Mouse (Mus musculus): ENCODE data around the gene Spag5.

GRCm38 (mm10) chr11:78260489-78261258 is 40.7 kb upstream of the Spag5 start:
- TF ChIP-seq NANOG (IDR thresholded peaks at IDR 0.05; ENCODE audit: borderline replicate concordance, low read length) (no peak), CTCF (conservative IDR thresholded peaks at IDR 0.05; ENCODE audit: low read length) (no peak), POU5F1 (IDR thresholded peaks at IDR 0.05; ENCODE audit: borderline replicate concordance, low read length) (no peak)

Measured in E14TG2a.4 (cell line).